Mouse (Mus musculus): ENCODE data around the gene Cyp2c37.
"Not testable (repeated sequence)": the region's sequence is repeated elsewhere in the genome, so short reads cannot be mapped to it uniquely, and the experiment has no call there.

Gene Cyp2c37

GRCm38 (mm10) chr19:39992140-39992539 is at the start of gene Cyp2c37:
Gene Cyp2c37 (plus strand): TSS chr19:39992424.
- DNase-seq (ENCODE audit: low read depth, low spot score): not testable (repeated sequence)

GRCm38 (mm10) chr19:39960861-39961260 is 31.4 kb upstream of the Cyp2c37 start:
- not testable (repeated sequence) for DNase-seq (ENCODE audit: low read depth, low spot score)

GRCm38 (mm10) chr19:39971096-39971495 is 21.1 kb upstream of the Cyp2c37 start:
- not testable (repeated sequence) for DNase-seq (ENCODE audit: low read depth, low spot score)

GRCm38 (mm10) chr19:39989471-39989870 is 2.8 kb upstream of the Cyp2c37 start:
- no peak for DNase-seq (ENCODE audit: low read depth, low spot score)

Measured in skeletal muscle tissue, adult 2 months (tissue).